Mouse (Mus musculus): ENCODE measurements around the gene Atf3.

DNA sequence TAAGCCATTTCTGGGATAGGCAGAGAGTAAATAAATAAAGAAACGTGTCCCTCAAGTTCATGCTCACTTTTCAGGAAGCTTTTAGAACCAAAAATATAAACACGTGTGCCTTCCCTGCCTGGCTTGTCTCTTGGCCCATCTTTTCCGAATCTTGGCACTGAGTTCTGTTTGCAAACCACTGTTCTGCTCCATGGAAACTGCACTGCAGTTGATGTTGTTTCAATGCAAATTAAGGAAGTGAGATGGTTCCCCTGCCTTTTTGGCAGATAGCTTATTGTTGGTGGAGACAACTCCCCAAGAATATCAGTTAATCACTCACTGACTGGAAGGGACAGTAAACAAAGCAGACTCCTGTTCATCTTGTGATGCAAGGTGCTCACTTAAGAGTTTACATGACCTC, 95.1 kb downstream of the Atf3 start:
- TF ChIP-seq POLR2A (IDR thresholded peaks at IDR 0.05; ENCODE audit: control insufficient read depth, low read depth, low read length) (no peak), CTCF (IDR thresholded peaks at IDR 0.05; ENCODE audit: control insufficient read depth, insufficient read depth, insufficient replicate concordance, low read depth, low read length) (no peak)

Measured in testis, adult 2 months (tissue).